Mouse (Mus musculus): ENCODE data around the gene Dhx9.
"Not testable (repeated sequence)": the region's sequence is repeated elsewhere in the genome, so short reads cannot be mapped to it uniquely, and the experiment has no call there.

Dhx9 gene

DNA sequence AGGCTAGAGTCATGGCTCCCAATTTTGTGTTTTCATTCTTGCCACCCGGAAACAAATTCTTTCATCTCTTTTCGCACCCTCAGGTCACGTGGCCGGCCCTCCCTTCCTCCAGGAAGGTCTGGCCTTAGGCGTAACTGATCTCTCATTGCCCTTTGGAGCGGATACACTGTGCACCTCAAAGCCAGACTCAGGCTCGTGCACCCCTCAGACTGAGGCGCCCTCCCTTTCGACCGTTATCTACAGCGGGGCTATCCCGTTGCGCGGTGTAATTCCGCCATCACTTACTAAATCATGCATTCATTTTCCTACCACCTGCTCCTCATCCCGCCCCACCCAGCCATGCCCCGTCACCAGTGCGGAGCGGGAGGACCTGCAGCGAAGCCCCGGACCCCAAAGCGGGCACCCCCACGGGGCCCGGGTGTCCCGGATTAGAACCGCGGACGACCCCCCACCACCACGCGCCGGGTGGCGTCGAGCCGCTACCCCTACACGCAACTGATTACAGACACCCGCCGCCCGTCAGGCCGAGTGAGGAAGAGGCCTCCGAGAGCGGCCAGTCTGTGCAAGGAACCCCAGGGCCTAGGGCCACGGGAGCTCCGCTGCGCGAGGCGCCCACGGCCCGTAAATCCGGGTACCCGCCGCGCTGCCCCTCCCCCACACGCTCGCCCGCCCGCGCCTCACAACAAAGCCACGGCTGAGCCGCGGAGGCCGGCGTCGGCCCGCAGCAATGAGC is 527 bp downstream of the Dhx9 start:
- intact Hi-C loops (cut with DNase I): no loop called here

DNA sequence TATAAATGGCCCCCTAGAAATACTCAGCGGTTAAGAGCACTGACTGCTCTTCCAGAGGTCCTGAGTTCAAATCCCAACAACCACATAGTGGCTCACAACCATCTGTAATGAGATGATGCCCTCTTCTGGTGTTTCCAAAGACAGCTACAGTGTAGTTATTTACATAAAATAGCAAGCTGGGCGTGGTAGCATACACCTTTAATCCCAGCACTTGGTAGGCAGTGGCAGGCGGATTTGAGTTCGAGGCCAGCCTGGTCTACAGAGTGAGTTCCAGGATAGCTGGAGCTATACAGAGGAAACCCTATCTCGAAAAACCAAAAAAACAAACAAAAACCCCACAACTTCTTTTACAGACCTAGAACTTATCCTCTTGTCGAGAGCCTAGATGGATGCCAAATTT is 1.3 kb downstream of the Dhx9 start:
- intact Hi-C loops (cut with DNase I): not testable (repeated sequence)

DNA sequence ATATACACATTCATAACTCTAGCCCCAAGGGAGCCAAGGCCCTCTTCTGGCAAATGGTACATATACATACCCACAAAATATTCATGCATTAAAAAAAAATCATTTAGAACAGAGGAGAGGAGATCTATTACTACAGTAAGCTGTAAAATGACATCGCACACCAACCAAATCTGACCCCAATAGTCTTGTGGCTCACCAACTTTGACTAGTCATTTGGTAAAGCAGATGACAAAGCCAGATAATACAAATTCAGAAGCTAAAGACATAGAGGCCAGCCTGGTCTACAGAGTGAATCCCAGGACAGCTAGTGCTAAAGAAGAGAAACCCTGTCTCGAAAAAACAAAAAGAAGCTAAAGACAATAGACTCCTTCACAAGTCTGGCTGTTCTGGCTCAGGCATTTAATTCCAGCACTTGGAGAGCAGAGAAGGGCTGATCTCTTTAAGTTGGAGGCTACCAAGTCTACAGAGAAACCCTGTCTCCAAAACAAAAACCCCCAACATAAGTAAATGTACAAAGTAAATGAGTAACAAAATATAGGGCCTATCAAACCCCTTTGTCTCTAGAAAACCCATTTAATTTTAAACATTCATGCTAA is 2.2 kb downstream of the Dhx9 start:
- intact Hi-C loops (cut with DNase I): no loop called here

DNA sequence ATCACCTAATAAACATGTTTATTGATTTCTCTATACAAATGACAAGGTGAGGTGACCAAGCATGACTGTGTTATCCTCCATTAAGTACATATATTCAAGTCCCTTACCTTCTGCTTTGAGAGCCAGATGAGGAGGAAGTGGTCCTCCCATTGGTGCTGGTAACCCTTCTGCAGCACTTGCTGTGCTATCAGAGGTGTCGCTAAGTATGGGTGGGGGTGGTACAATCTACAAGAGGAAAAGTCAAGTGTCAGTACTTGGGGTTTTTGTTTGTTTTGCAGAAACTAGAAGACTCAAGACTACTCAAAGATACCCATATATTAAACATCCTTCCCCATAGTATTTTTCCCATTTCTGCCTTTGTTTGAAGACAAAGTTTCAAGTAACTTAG is 6.4 kb downstream of the Dhx9 start:
- intact Hi-C loops (cut with DNase I): no loop called here

DNA sequence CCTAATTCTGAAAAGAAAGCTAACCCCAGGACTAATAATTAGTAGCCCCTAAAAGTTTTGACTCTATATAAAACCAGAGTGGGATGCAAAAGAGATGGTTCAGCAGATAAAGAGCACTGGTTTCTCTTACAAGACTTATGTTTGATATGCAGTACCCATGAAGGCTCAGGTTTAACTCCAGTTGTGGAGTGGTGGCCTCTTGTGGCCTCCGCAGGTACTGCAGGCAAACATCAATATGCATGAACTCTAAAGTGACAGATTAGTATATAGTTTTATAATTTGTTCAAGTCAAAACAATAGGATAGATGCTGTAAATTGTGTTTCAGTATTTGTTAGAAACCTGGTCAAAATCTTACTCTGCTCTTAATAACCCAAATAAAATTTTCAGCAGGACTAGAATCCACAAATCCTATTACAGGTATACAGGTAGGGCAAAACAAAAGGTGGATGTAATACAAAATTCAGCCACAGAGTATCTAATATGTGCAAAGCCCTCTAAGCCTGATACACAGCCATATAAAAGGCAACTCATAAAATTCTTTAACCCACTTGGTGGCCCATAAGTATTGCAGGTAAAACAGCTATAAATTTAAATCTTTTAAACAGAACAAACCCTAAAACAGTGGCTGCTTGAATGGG is 7.0 kb downstream of the Dhx9 start:
- intact Hi-C loops (cut with DNase I): no loop called here

DNA sequence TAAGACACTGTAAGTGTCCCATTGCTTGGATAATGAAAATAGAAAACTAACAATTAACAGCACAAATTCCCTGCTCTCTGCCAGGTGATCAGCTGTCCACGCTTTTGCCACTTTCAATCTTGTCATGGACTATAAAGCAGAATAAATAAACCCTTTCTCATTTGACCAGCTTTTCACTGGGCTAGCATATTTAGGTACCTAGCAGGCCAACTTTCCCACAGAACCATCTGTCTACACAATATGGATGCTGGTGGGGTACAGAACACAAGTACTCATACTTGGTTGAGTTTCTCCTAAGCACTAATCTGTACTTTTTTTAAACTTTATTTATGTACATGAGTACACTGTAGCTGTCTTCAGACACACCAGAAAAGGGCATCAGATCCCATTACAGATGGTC is 8.2 kb downstream of the Dhx9 start:
- intact Hi-C loops (cut with DNase I): no loop called here

DNA sequence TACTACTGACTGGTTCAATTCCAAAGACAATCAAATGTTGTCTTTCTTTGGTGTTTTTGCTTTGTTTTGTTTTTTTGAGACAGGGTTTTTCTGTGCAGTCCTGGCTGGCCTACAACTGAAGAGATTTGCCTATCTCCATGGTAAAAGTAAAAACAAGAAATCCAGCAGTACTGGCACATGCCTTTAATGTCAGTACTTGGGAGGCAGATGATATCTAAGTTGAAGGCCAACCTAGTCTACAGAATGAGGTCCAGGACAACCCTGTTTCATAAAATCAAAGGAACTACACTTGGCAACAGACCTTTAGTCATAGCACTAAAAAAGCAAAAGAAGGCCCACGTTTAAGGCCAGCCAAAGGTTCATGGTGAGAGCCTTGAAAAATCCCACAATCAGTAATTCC is 25.7 kb downstream of the Dhx9 start:
- intact Hi-C loops (cut with DNase I): no loop called here

DNA sequence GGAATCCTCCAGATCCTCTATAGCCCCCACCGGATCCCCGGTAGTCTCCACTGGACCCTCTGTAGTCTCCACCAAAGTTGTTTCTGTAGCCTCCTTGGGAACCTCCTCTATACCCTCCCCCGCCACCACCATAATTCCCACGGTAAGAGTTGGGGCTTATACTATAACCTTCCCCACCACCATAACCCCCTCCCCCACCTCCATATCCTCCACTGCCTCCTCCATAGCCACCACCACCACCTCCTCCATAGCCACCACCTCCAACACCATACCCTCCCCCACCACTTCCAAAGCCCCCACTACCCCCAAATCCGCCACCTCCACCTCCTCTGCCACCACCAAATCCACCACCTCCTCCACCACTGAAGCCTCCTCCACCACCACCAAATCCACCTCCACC is 31.3 kb downstream of the Dhx9 start:
- intact Hi-C loops (cut with DNase I): no loop called here

DNA sequence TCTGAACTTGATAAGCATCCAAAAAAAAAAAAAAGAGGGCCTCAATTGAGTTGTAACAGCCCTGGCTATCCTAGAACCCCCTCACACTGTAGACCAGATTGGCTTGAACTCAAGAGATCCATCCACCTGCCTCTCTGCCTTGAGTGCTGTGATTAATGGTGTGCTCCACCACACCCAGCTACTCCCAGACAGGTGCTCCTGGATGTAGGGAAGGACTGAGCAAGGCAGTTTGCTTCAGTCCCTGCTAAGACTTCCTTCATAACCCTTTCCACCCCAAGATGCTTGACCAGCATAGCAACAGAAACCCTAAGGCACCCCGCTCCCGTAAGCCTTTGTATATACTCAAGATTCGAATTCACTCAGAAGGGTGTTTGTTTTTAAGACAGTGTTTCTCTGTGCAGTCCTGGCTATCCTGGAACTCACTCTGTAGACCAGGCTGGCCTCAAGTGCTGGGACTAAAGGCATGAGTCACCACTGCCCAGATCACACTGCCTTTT is 34.3 kb downstream of the Dhx9 start:
- intact Hi-C loops (cut with DNase I): no loop called here

DNA sequence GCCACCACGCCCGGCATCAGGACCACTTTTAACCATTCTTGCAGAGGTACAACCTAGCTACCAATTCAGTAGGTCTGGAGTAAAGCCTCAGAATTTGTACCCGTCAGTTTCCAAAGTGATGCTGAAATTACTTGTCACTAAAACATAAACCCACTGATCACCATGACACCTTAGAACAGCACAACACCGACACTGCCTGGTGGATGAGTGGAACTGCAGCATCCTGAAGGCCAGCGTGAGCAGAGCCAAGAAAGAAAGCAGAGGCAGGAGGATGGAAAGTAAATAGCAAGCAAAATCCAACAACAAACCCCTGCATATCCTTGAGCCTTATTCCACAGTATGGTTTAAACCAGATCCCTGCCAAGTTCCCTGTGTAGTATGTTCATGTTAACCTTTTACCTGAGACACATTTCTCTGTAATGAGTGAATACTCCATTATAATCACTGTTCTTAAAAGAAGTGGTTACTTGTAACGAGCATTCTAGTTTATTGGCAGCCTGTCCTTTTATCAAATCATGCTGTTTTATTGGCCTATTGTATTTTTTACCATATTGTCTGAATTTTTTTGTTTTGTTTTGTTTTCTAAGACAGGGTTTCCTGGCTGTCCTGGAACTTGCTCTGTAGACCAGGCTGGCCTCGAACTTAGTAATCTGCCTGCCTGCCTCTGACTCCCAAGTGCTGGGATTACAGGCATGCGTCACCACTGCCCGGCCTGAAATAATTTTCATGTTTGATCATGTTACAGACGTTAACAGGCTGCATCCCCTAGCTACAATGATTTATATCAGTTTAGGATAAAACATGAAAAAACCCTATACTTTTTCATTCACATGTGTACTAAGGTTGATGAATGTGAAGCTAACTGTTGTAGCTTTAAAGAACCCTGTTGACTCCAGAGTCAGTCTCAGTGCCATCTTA is 36.0 kb downstream of the Dhx9 start:
- intact Hi-C loops (cut with DNase I): no loop called here

DNA sequence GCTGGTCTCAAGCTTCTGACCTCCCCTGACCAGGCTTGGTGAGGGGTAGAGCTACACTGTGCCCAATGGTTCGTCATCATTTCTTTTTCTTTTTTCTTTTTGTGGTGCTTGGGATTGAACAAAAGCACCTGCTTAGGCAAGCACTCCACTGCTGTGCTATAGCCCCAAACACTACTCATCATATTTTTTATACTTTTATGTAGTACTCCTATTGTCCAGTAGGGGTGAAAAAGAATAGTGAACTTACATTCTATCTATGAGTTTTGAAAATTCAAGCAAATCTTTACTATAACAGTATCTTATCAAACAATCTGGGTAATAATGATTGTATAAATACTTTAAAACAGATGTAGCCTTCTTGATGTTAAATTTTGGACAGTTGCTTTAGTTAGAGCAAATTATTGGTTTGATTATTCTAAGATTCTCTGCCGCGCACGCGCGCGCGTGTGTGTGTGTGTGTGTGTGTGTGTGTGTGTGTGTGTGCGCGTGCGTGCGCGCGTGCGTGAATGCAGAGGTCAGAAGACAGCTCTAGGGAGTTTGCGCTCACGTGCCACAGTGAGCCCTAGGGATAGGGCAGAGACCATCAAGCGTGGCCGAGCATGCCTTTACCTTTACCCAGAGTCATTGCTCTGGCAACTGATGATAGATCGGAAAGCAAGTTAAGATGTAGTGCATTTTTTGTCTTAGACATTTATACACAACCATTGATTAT is 41.2 kb downstream of the Dhx9 start:
- intact Hi-C loops (cut with DNase I): no loop called here

DNA sequence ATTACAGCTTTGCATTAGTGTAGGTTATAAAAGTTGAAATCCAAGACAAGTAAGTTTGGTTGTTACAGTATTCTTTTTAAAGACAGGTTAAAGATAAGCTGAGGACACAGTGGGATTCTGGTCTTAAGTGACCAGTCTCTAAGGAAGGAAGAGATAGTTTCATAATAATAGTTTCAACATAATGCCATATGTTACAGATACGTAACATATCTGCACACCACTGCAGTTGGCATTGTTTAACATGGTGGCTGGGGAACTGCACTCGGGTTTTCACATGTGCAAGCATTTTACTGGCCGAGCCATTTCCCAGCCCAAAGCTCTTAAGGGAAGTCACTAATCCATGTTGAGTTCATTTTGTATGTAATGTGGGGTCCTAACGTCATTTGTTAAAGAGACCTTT is 43.8 kb downstream of the Dhx9 start:
- intact Hi-C loops (cut with DNase I): no loop called here

DNA sequence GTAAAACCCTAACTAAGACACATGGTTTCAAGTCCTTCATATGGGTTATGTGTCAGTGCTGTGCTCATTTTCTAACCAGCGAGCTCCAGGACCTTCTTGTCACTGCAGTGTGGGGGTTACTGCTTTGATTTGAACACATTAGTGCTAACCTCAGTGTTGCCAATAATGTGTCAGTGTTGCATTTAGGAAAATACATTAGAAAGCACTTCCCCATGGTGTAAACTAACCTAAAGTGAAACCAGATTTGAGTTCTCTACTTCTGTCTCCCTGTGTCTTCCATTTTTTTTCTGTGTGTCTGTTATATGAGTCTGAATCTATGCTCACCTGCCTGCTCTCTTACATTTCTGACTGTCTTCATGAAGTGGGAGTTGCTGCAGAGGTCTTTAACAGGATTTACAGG is 44.4 kb downstream of the Dhx9 start:
- intact Hi-C loops (cut with DNase I): no loop called here

DNA sequence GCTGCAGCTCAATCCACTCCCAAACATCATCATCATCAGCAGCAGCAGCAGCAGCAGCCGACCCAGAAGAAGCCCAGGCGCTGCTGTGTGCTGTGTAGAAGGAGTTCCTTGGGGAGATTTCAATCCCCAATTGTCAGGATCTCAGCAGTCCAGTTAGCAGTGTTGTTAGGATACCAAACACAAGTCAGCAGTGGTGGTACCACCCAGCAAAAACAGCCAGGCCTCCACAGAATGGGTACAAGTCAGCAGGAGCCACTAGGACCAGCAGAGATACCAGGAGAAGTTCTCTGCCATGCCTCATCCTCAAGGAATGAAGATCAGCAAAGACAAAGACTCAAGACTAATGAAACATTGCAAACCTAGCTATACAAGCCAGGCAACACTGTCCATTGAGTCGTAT is 45.8 kb downstream of the Dhx9 start:
- intact Hi-C loops (cut with DNase I): no loop called here

DNA sequence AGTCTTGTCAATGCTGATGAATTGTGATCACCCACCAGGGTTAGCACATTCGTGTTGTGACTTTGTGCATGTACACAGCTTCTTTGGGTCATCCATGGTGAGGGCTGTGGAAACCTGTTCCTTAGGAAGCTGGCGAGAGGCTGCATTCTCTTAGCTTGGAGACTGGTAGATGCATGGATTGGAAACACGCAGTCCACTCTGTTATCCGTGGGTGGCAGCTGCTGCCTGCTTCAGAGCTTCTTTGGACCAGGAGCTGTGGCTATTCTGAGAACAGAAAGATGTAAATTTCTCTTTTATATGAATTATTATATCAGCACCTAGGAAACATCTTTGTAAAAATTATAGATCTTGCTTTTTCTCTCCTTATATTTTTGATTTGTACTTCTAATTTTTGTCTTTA is 46.7 kb downstream of the Dhx9 start:
- intact Hi-C loops (cut with DNase I): no loop called here

DNA sequence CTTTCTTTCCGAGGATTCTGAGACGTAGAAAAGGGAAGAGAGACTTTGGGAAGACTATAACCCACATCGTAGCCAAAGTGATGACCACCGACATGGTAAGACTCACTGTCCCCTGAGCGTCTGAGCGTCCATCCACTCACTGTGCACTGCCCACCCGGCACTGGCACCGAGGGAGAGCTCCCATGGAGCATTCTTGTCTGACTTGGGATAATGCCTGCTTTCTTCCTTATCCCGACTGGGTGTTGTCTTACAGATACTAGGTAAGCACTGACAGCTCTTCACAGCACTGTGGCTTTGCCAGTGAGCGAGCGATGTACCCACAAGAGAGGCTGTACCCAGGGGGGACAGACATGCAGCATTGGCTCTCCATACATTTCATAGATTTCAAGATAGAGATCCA is 49.9 kb downstream of the Dhx9 start:
- intact Hi-C loops (cut with DNase I): no loop called here

DNA sequence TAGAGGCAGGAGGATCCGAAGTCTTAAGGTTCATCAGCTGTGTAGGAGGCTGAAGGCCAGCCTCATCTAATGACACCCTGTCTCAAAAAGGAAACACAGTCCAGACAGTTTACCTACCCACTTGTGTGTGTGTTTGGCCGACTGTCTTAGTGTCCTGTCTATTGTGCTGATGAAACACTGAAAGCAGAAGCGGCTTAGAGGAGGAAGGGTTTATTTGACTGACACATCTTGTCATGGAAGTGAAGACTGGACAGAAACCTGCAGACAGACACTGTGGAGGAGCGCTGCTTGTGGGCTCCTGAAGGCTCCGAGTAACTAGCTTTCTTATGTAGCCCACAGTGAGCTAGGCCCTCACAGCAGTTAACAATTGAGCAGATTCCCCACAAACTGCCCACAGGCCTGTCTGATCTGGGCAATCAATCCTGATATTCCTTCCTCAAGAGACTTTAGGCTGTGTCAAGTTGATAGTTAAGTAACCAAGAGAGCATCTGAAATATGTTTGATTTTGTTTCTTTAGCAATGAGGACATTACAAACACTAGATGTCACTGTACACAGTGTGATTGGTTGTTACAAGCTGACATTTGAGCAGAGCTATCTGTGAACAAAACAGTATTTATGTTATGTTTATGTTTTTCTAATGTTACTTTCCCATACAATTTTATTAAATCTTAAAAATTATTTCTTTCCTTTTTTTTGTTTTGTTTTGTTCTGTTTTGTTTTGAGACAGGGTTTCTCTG is 53.4 kb downstream of the Dhx9 start:
- intact Hi-C loops (cut with DNase I): no loop called here

DNA sequence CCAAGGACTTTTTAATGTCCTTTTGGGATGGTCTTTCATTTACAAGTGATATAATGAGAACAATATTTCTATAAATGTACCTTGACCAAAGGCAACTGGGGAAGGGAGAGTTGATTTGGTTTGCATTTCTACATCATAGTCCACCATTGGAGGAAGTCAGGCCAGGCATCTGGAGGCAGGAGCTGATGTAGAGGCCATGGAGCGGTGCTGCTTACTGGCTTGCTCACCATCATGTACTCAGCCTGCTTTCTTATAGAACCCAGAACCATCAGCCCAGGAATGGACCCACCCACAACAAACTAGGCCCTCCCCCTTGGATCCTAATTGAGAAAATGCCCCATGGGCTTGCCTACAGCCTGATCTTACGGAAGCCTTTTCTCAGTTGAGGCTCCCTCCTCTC is 55.1 kb downstream of the Dhx9 start:
- intact Hi-C loops (cut with DNase I): no loop called here

DNA sequence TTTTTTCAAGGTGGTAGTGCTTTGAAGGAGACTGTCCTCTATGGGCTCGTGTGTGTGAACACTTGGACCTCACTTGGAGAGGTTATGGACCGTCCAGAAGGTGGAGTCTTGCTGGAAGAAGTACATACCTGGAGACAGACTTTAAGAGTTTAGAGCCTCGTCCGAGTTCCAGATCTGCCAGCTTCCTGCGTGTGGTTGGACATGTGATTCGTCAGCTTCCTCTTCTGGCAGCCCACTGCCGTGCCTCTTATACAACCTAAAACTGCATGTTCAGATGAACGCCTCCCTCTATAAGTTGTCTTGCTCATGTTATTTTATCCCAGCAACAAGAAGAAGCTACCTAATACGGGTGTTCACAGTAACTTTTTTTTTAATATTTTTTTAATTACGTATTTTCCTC is 55.8 kb downstream of the Dhx9 start:
- intact Hi-C loops (cut with DNase I): no loop called here

DNA sequence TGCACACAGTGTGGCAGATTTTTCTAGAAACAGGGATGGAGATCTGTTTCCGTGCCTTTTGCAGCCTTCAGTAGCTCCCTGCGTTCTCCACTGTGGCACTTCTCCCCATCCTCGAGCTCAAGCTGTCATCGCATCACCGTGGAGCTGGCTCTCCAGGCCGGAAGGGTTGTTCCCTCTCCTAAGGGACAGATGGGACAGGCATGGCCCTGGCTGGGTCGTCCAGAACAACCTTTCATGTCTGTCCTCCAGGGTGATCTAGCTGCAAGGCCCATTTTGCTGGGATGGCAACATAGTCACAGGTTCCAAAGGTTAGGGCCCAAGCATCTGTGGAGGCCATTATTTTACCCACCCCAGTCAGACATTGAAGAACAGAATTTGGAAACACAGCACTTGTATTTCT is 56.3 kb downstream of the Dhx9 start:
- intact Hi-C loops (cut with DNase I): no loop called here
